Mouse (Mus musculus) central nervous system, embryonic 11.5 days (tissue): ENCODE measurements around the gene Tsen15. TPM values are rescaled to one million over a fixed set of nuclear protein-coding genes. Genes with fewer than 3 reads are reported as not detected.

Source experiments
- polyA plus RNA-seq: library from polyadenylated mRNA; depleted of rRNA; stranded (reverse); fragments of >200 nt; gene quantifications from 2 replicates; pipeline ENCODE4 v1.2.3, GENCODE M21; 2012; rRNA removed

The Tsen15 gene
- polyA plus RNA-seq, result 24.4 and 51.2 TPM in 2 replicates

GRCm38 (mm10) chr1:152386188-152386835 is at the start of gene Tsen15:
Gene Tsen15 (minus strand): TSS chr1:152386688.

GRCm38 (mm10) chr1:152399790-152400555 is 13.5 kb upstream of the Tsen15 start, which contains the start of gene Colgalt2:
Gene Colgalt2 (plus strand): TSS chr1:152399830.

Other genes with a start within 250 kb of the Tsen15 start
- 2.0 and 3.1 TPM in 2 replicates for gene Colgalt2, start 13.1 kb upstream of the Tsen15 start, polyA plus RNA-seq